Mouse (Mus musculus) T-helper 17 cell (primary cell): Measurements from ENCODE around the gene Ghdc.
"Not testable (repeated sequence)": the region's sequence is repeated elsewhere in the genome, so short reads cannot be mapped to it uniquely, and the experiment has no call there.

Experiments
- in situ Hi-C, 2 experiments: fragments of 300-600 bp; cut with MboI, MseI; formaldehyde crosslinking; loops; 1 replicate in 1 of 2; 2 replicates in 1 of 2; pipeline ENCODE4 v1.15.1; 2025; ENCODE audit warnings: high pct_unique_total_duplicates in 2 of 2

The Ghdc gene

GRCm38 (mm10) chr11:100770646-100771408 lies at the start of gene Ghdc:
Gene Ghdc, minus strand, starts transcription at chr11:100770957.
- in situ Hi-C loops = no loop called here

- in situ Hi-C loops = no loop called here
These were observed 49.3 kb upstream of the Ghdc start for GRCm38 (mm10) chr11:100820047-100820446.

GRCm38 (mm10) chr11:100819626-100820025 lies 48.9 kb upstream of the Ghdc start:
- in situ Hi-C loops = loop anchor here in 1 of 2 experiments (5.0 kb wide), 1 partner anchor 33 kb away; the partner anchor contains the start of gene Stat5b

GRCm38 (mm10) chr11:100819048-100819447 lies 48.3 kb upstream of the Ghdc start:
- in situ Hi-C loops = loop anchor here in 1 of 2 experiments (5.0 kb wide), 1 partner anchor 33 kb away; the partner anchor contains the start of gene Stat5b

GRCm38 (mm10) chr11:100818359-100819012 lies 47.7 kb upstream of the Ghdc start:
- in situ Hi-C loops = loop anchor here in 1 of 2 experiments (5.0 kb wide), 1 partner anchor 34 kb away; the partner anchor contains the start of gene Stat5b

GRCm38 (mm10) chr11:100817311-100817710 lies 46.6 kb upstream of the Ghdc start:
- in situ Hi-C loops = loop anchor here in 1 of 2 experiments (5.0 kb wide), 1 partner anchor 35 kb away; the partner anchor contains the start of gene Stat5b

- in situ Hi-C loops = loop anchor here in 1 of 2 experiments (5.0 kb wide), 1 partner anchor 36 kb away; the partner anchor contains the start of gene Stat5b
These were observed 46.0 kb upstream of the Ghdc start for GRCm38 (mm10) chr11:100816801-100817200.

- in situ Hi-C loops = loop anchor here in 1 of 2 experiments (5.0 kb wide), 1 partner anchor 36 kb away; the partner anchor contains the start of gene Stat5b
These were observed 45.6 kb upstream of the Ghdc start for GRCm38 (mm10) chr11:100816342-100816741.

- in situ Hi-C loops = no loop called here
These were observed 43.7 kb upstream of the Ghdc start for GRCm38 (mm10) chr11:100814498-100814897.

- in situ Hi-C loops = no loop called here
These were observed 40.4 kb upstream of the Ghdc start for GRCm38 (mm10) chr11:100811132-100811531.

GRCm38 (mm10) chr11:100810516-100810915 lies 39.8 kb upstream of the Ghdc start:
- in situ Hi-C loops = no loop called here

GRCm38 (mm10) chr11:100806380-100807305 lies 35.9 kb upstream of the Ghdc start:
- in situ Hi-C loops = loop anchor here in 1 of 2 experiments (5.0 kb wide), 1 partner anchor 71 kb away; no protein-coding TSS in a partner anchor

- in situ Hi-C loops = loop anchor here in 1 of 2 experiments (5.0 kb wide), 1 partner anchor 72 kb away; no protein-coding TSS in a partner anchor
These were observed 34.8 kb upstream of the Ghdc start for GRCm38 (mm10) chr11:100805535-100805934.

GRCm38 (mm10) chr11:100804409-100804808 lies 33.7 kb upstream of the Ghdc start:
- in situ Hi-C loops = no loop called here

- in situ Hi-C loops = no loop called here
These were observed 28.7 kb upstream of the Ghdc start for GRCm38 (mm10) chr11:100799426-100799825.

GRCm38 (mm10) chr11:100796585-100796984 lies 25.8 kb upstream of the Ghdc start:
- in situ Hi-C loops = no loop called here

- in situ Hi-C loops = no loop called here
These were observed 24.6 kb upstream of the Ghdc start for GRCm38 (mm10) chr11:100795386-100795785.

- in situ Hi-C loops = no loop called here
These were observed 20.8 kb upstream of the Ghdc start for GRCm38 (mm10) chr11:100791457-100792049.

- in situ Hi-C loops = not testable (repeated sequence)
These were observed 19.9 kb upstream of the Ghdc start for GRCm38 (mm10) chr11:100790644-100791043.

GRCm38 (mm10) chr11:100789702-100790101 lies 18.9 kb upstream of the Ghdc start:
- in situ Hi-C loops = loop anchor here in 1 of 2 experiments (5.0 kb wide), 1 partner anchor 83 kb away; no protein-coding TSS in a partner anchor
